Mouse (Mus musculus): ENCODE results near the gene Mosmo.

The Mosmo gene

GRCm38 (mm10) chr7:120677001-120677643, at the start of gene Mosmo:
Mosmo (plus strand) TSS chr7:120677618.
- peak; percentile 79 for DNase-seq (ENCODE audit: low spot score)

GRCm38 (mm10) chr7:120632518-120632917, 44.9 kb upstream of the Mosmo start:
- no peak for DNase-seq (ENCODE audit: low spot score)

GRCm38 (mm10) chr7:120634301-120634700, 43.1 kb upstream of the Mosmo start:
- DNase-seq (ENCODE audit: low spot score): peak; percentile 2

GRCm38 (mm10) chr7:120634711-120635361, 42.6 kb upstream of the Mosmo start, which contains the start of gene Uqcrc2:
Uqcrc2 (plus strand) TSS chr7:120635176.
- peak; percentile 94 for DNase-seq (ENCODE audit: low spot score)

GRCm38 (mm10) chr7:120635362-120635781, 42.0 kb upstream of the Mosmo start:
- no peak for DNase-seq (ENCODE audit: low spot score)

- no peak for DNase-seq (ENCODE audit: low spot score)
Observed at GRCm38 (mm10) chr7:120635821-120636220, 41.6 kb upstream of the Mosmo start.

- no peak for DNase-seq (ENCODE audit: low spot score)
Observed at GRCm38 (mm10) chr7:120643217-120643616, 34.2 kb upstream of the Mosmo start.

GRCm38 (mm10) chr7:120647849-120648248, 29.6 kb upstream of the Mosmo start:
- no peak for DNase-seq (ENCODE audit: low spot score)

- no peak for DNase-seq (ENCODE audit: low spot score)
Observed at GRCm38 (mm10) chr7:120662079-120662478, 15.3 kb upstream of the Mosmo start.

GRCm38 (mm10) chr7:120670153-120670875, 7.1 kb upstream of the Mosmo start, which contains the start of gene Pdzd9:
Pdzd9 (minus strand) TSS chr7:120670343.
- peak; percentile 36 for DNase-seq (ENCODE audit: low spot score)

- no peak for DNase-seq (ENCODE audit: low spot score)
Observed at GRCm38 (mm10) chr7:120671271-120671670, 6.1 kb upstream of the Mosmo start.

GRCm38 (mm10) chr7:120677764-120678531, 530 bp downstream of the Mosmo start:
- peak; percentile 49 for DNase-seq (ENCODE audit: low spot score)

GRCm38 (mm10) chr7:120679023-120679422, 1.6 kb downstream of the Mosmo start:
- no peak for DNase-seq (ENCODE audit: low spot score)

- no peak for DNase-seq (ENCODE audit: low spot score)
Observed at GRCm38 (mm10) chr7:120682002-120682401, 4.6 kb downstream of the Mosmo start.

- no peak for DNase-seq (ENCODE audit: low spot score)
Observed at GRCm38 (mm10) chr7:120684731-120685161, 7.3 kb downstream of the Mosmo start.

GRCm38 (mm10) chr7:120685227-120685626, 7.8 kb downstream of the Mosmo start:
- no peak for DNase-seq (ENCODE audit: low spot score)

- no peak for DNase-seq (ENCODE audit: low spot score)
Observed at GRCm38 (mm10) chr7:120690634-120691033, 13.2 kb downstream of the Mosmo start.

GRCm38 (mm10) chr7:120693831-120694375, 16.5 kb downstream of the Mosmo start:
- DNase-seq (ENCODE audit: low spot score): no peak

- DNase-seq (ENCODE audit: low spot score): no peak
Observed at GRCm38 (mm10) chr7:120695196-120695595, 17.8 kb downstream of the Mosmo start.

GRCm38 (mm10) chr7:120695641-120696040, 18.2 kb downstream of the Mosmo start:
- DNase-seq (ENCODE audit: low spot score): no peak

- no peak for DNase-seq (ENCODE audit: low spot score)
Observed at GRCm38 (mm10) chr7:120696331-120696730, 18.9 kb downstream of the Mosmo start.

GRCm38 (mm10) chr7:120699586-120699985, 22.2 kb downstream of the Mosmo start:
- DNase-seq (ENCODE audit: low spot score): no peak
